Mouse (Mus musculus) heart, embryonic 14.5 days (tissue): ENCODE measurements around the gene Macf1. TPM values are rescaled to one million over a fixed set of nuclear protein-coding genes. Genes with fewer than 3 reads are reported as not detected.
"Not testable (repeated sequence)": the region's sequence is repeated elsewhere in the genome, so short reads cannot be mapped to it uniquely, and the experiment has no call there.

ENCODE experiments used
- ATAC-seq: fragments of 200-750 bp; cut with Nextera tagmentation; 2 replicates; pipeline ENCODE4 v1.8.0; 2017; ENCODE audit warnings: low read depth, moderate TSS enrichment; ENCODE audit not compliant: insufficient number of reproducible peaks, insufficient read depth, low FRiP score
- H3K27ac ChIP-seq, 2 experiments: fragments of 200-500 bp in 1 of 2; fragments of 300-500 bp in 1 of 2; sonication (generic) in 1 of 2; replicated peaks in 1 of 2; 2 replicates each; pipeline ENCODE4 v1.5.1; 2012 to 2014; ENCODE audit warnings: low read depth in 2 of 2, low read length in 2 of 2, control low read depth in 1 of 2, mild to moderate bottlenecking in 1 of 2, mixed read lengths in 1 of 2; ENCODE audit not compliant: control insufficient read depth in 1 of 2, insufficient read depth in 1 of 2
- H3K27me3 ChIP-seq: fragments of 300-500 bp; sonication (generic); 2 replicates; pipeline ENCODE4 v1.6.1; 2014; ENCODE audit warnings: mild to moderate bottlenecking, low read length, control low read depth; ENCODE audit not compliant: control insufficient read depth, insufficient read depth
- H3K36me3 ChIP-seq: fragments of 300-500 bp; sonication (generic); 2 replicates; pipeline ENCODE4 v1.6.1; 2014; ENCODE audit warnings: mild to moderate bottlenecking, control low read depth, low read length, mixed read lengths; ENCODE audit not compliant: control insufficient read depth, insufficient read depth
- H3K4me1 ChIP-seq, 2 experiments: fragments of 200-500 bp in 1 of 2; fragments of 300-500 bp in 1 of 2; sonication (generic) in 1 of 2; 2 replicates each; pipeline ENCODE4 v1.6.1; 2012 to 2014; ENCODE audit warnings: low read length in 2 of 2, control low read depth in 1 of 2, mixed read lengths in 1 of 2; ENCODE audit not compliant: control insufficient read depth in 2 of 2, insufficient read depth in 2 of 2
- H3K4me2 ChIP-seq: fragments of 300-500 bp; sonication (generic); 2 replicates; pipeline ENCODE4 v1.6.1; 2014; ENCODE audit warnings: mild to moderate bottlenecking, low read length
- H3K4me3 ChIP-seq, 2 experiments: fragments of 200-500 bp in 1 of 2; fragments of 300-500 bp in 1 of 2; sonication (generic) in 1 of 2; 2 replicates each; pipeline ENCODE4 v1.5.1; 2012 to 2014; ENCODE audit warnings: low read length in 2 of 2, mild to moderate bottlenecking in 2 of 2, control low read depth in 1 of 2, low read depth in 1 of 2, moderate library complexity in 1 of 2; ENCODE audit not compliant: control insufficient read depth in 1 of 2, insufficient read depth in 1 of 2
- H3K9ac ChIP-seq: fragments of 300-500 bp; sonication (generic); 2 replicates; pipeline ENCODE4 v1.6.1; 2014; ENCODE audit warnings: mild to moderate bottlenecking, low read length
- H3K9me3 ChIP-seq: fragments of 300-500 bp; sonication (generic); 2 replicates; pipeline ENCODE4 v1.6.1; 2016; ENCODE audit warnings: low read length, control low read depth; ENCODE audit not compliant: control insufficient read depth
- WGBS: fragments of 180-500 bp; shearing (Covaris S2); extraction: QIAGEN DNeasy Blood & Tissue Kit; methylation state at CpG from one replicate; pipeline ENCODE4 v1.1.7; 2014; 5-methylcytosine and 5-hydroxymethylcytosine counted together
- polyA plus RNA-seq: library from polyadenylated mRNA; unstranded; fragments of >200 nt; fragmentation: Nextera tagmentation; extraction: Ambion mirVana; gene quantifications from 2 replicates; pipeline ENCODE4 v1.2.1, GENCODE M21; 2014

Macf1 gene
- polyA plus RNA-seq, 1 experiment from 2014 or later, result 107 TPM

DNA sequence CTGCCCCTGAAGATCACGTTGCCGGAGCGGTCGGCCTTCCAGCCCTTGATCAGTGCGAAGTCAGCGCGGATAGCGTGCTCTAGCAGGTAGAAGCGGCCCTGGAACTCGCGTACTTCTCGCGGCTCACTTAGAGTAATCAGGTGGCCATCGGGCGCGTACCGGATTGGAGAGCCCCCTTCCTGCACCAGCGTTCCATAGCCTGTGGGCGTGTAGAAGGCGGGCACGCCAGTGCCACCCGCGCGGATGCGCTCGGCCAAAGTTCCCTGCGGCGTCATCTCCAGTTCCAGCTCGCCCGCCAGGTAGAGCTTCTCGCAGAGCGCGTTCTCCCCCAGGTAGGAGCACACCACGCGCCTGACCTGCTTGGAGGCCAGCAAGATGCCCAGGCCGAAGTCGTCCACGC is 361.2 kb downstream of the Macf1 start:
- not testable (repeated sequence) for H3K27ac ChIP-seq, H3K9me3 ChIP-seq, ATAC-seq, H3K9ac ChIP-seq, H3K4me1 ChIP-seq, H3K36me3 ChIP-seq
- 7% methylated on average over 15 of the region's 38 CpGs for WGBS
- peak overlapping the region; percentile 12 to 26; a peak in 3 of 4 replicates for H3K4me3 ChIP-seq
- peaks cover 13% of the 10 kb centered on the region for H3K27me3 ChIP-seq
- H3K4me2 ChIP-seq, result peak overlapping the region; percentile 56

DNA sequence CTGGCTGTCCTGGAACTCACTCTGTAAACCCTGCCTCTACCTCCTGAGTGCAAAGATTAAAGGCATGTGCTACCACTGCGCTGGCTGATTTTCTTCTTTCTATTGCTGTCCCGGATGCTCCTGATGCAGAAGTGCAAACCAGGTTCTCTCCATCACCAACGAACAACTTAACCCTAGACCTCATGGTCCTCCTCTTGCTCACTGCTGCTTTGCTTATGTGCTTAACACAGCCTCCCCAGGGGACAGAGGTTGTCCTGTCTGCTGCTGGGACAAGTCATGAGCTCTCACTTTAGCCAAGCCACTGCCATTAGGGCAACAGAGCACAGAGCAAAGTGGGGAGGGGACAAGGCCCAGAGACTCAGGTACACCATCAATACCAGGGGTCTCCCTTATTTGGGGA is 369.7 kb downstream of the Macf1 start:
- H3K36me3 ChIP-seq, result no peaks in the 10 kb centered on the region
- no peak overlapping the region for H3K9ac ChIP-seq
- 81% methylated on average over 3 of the region's 3 CpGs for WGBS
- H3K4me3 ChIP-seq, result no peak overlapping the region
- H3K9me3 ChIP-seq, result peaks cover 4% of the 10 kb centered on the region; the same call in 1 of the 2 replicates
- H3K4me2 ChIP-seq, result no peak overlapping the region
- no peaks in the 10 kb centered on the region for H3K27me3 ChIP-seq
- H3K4me1 ChIP-seq, result no peaks in the 10 kb centered on the region
- ATAC-seq, result no peak
- no peak overlapping the region for H3K27ac ChIP-seq

DNA sequence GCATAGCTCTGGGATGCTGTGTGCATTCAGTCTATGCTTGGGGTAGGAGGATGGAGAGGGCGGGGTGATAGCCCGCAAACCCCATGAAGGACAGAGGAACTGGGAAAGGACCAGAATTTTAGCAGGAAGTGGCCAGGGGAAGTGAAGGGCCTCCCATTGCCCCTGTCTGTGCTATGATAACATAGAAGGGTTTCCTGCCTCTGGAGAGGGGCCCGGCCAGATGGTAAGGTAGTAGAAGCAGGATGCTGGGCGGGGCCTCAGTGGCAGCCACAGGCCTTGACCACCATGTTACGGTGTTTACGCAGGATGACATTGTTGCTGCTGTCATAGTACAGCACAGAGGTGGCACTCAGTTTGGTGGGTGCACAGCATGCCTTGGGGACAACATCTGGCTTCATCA is 371.1 kb downstream of the Macf1 start:
- peaks cover 4% of the 10 kb centered on the region; the same call in 1 of the 2 replicates for H3K9me3 ChIP-seq
- H3K27me3 ChIP-seq, result no peaks in the 10 kb centered on the region
- 72% methylated on average over 6 of the region's 6 CpGs for WGBS
- H3K4me2 ChIP-seq, result no peak overlapping the region
- no peak overlapping the region for H3K27ac ChIP-seq
- H3K4me1 ChIP-seq, result peaks cover 9 to 11% of the 10 kb centered on the region in 2 experiments
- H3K36me3 ChIP-seq, result no peaks in the 10 kb centered on the region
- H3K9ac ChIP-seq, result no peak overlapping the region
- ATAC-seq, result no peak
- no peak overlapping the region for H3K4me3 ChIP-seq

DNA sequence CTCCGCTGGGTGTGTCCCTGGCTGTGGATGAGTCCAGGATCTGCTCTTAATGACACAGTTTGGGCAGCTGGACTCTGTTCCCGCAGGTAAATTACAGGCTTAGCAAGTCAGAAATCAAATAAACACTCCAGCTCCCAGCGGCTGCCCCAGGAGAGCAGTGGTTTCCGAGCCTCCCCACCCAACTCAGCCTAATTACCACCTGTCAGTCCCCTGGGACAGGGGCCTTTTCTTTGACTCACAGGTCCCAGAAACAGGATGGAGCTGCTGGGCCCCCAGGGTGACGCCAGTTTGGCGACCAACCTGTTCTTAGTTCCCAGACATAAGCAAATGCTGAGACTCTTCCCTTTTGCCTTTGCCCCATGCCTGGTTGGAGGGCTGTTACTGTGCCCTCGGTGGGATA is 372.3 kb downstream of the Macf1 start:
- H3K4me3 ChIP-seq, result no peak overlapping the region
- peaks cover 4% of the 10 kb centered on the region; the same call in 1 of the 2 replicates for H3K9me3 ChIP-seq
- H3K4me2 ChIP-seq, result no peak overlapping the region
- H3K9ac ChIP-seq, result no peak overlapping the region
- H3K27ac ChIP-seq, result no peak overlapping the region
- ATAC-seq, result no peak
- H3K27me3 ChIP-seq, result no peaks in the 10 kb centered on the region
- peaks cover 3% of the 10 kb centered on the region; the same call in 1 of the 2 replicates for H3K36me3 ChIP-seq
- H3K4me1 ChIP-seq, result peaks cover 13 to 15% of the 10 kb centered on the region in 2 experiments
- 84% methylated on average over 7 of the region's 7 CpGs for WGBS

DNA sequence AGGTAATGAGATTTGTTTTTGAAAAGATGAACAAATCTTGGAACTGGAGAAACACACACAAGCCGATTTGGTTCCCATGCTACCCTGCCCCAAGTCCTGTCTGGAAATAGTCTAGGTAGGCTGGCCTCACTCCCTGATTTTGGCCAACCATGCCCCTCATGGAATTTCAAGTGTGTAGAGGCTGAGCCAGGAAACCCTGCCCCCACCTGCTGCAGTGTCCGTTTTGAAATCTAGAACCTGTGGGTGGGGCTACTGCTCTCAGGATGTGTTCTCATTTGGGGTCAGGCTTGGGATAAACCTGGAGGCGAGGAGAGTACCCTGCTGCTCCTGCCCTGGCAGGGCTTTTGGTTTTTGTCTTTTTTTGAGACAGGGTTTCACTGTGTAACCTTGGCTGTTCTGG is 375.9 kb downstream of the Macf1 start:
- WGBS, result 25% methylated on average over 3 of the region's 3 CpGs
- no peak for ATAC-seq
- no peak overlapping the region; a peak in 1 of 4 replicates for H3K27ac ChIP-seq

DNA sequence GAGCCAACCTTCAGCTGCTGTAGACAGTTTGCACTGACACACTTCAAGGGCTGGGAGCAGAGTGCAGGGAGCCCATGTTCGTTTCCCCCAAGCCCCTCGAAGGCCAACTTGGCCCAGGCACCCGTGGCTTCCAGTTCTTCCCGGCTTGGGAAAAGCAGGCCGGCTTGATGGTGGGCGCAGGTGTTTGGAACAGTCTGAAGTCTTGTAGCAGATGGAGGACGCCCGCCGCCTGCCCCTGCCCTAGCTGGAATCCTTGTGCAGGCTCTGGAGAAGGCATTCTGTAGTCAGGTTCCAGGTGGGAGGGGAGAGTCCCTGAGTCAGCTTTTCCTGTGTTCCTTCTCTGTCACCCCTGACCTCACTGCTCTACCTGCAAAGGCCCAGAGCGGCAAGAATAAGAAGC is 377.2 kb downstream of the Macf1 start:
- H3K4me3 ChIP-seq, result no peak overlapping the region
- H3K9ac ChIP-seq, result no peak overlapping the region
- H3K27ac ChIP-seq, result no peak overlapping the region
- H3K4me2 ChIP-seq, result no peak overlapping the region
- 91% methylated on average over 10 of the region's 10 CpGs for WGBS
- ATAC-seq, result no peak
- no peaks in the 10 kb centered on the region for H3K27me3 ChIP-seq
- H3K36me3 ChIP-seq, result peaks cover 33% of the 10 kb centered on the region
- peaks cover 13 to 15% of the 10 kb centered on the region in 2 experiments for H3K4me1 ChIP-seq
- H3K9me3 ChIP-seq, result peaks cover 11% of the 10 kb centered on the region; the same call in 1 of the 2 replicates

More for the DNA sequence above, 375.9 kb downstream of the Macf1 start:
- H3K9me3 ChIP-seq, result peaks cover 11% of the 10 kb centered on the region; the same call in 1 of the 2 replicates
- no peak overlapping the region for H3K9ac ChIP-seq
- no peak overlapping the region for H3K4me3 ChIP-seq
- H3K36me3 ChIP-seq, result peaks cover 21% of the 10 kb centered on the region
- H3K4me1 ChIP-seq, result peaks cover 13 to 15% of the 10 kb centered on the region in 2 experiments
- H3K27me3 ChIP-seq, result no peaks in the 10 kb centered on the region
- no peak overlapping the region; the same call in 1 of the 2 replicates for H3K4me2 ChIP-seq

DNA sequence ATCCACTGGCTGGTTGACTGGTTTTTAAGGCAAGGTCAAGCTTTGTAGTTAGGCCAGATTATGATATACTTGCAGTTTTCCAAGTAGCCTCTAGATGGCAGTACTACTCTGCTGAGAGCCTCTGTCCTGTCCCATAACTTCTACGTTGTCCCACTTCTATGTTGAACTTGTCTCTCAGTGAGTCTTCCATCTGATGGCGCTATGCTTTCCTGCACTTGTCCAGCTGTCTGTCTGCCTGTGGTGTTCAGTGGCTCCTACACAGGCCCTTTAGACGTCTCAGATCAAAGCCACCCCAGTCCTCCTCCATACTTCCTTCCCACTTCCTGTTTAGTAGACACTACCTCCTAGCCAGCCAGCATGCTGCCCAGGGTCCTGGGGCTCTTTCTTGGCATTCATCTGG is 378.4 kb downstream of the Macf1 start:
- H3K9ac ChIP-seq, result no peak overlapping the region
- H3K4me1 ChIP-seq, result peaks cover 13 to 15% of the 10 kb centered on the region in 2 experiments
- 22% methylated on average over 3 of the region's 3 CpGs for WGBS
- no peak overlapping the region for H3K4me2 ChIP-seq
- H3K36me3 ChIP-seq, result peaks cover 43% of the 10 kb centered on the region
- peak; percentile 31; the same call in 1 of the 2 replicates for ATAC-seq
- no peaks in the 10 kb centered on the region for H3K27me3 ChIP-seq
- no peak overlapping the region for H3K4me3 ChIP-seq
- H3K27ac ChIP-seq, result no peak overlapping the region
- H3K9me3 ChIP-seq, result peaks cover 7% of the 10 kb centered on the region; the same call in 1 of the 2 replicates
